Mouse (Mus musculus) CH12F3 (cell line): ENCODE measurements around the gene Fuca1.

Experiments used
- in situ Hi-C: fragments of 300-500 bp; cut with MboI; formaldehyde crosslinking; loops from 2 replicates; pipeline ENCODE4 v1.14.3; 2020; ENCODE audit warnings: low sequenced_read_pairs

Fuca1 gene

GRCm38 (mm10) chr4:135949475-135949874, 28.9 kb downstream of the Fuca1 start:
- in situ Hi-C loops, result no loop called here

DNA sequence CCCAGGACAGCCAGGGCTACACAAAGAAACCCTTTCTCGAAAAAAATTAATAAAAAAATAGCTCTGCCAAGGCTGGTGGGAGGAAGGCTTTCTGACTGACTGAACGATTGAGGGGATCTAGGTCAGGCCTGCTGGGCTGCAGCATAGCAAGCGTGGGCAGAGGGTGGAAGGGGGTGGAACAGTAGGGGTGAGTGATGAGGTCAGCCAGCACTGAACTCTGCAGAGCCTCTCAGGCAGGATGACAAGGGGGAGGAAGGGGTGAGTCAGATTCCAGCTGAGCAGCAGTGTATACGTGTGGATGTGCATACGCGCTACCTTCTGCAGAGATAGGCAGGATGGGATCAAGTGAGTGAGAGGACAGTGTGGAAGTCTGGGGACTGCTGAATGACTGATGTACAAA, 29.4 kb downstream of the Fuca1 start:
- in situ Hi-C loops, result no loop called here

DNA sequence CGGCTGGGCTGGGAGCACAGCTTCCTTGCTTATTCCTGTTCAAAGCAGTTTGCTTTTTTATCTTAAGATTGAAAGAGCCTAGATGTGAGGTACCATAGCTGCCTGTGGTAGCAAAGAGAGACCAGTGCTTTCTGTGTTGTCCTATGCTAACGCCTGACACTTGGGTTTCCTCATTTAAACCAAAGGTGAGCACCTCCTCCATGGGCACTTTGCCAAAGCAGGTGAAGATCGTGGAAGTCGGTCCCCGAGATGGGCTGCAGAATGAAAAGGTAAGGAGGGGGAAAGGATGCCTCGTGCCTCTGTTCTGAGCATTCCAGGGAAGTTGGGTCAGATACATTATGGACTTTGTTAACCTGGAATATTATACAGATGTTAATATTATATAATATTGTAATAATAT, 29.8 kb downstream of the Fuca1 start:
- in situ Hi-C loops, result no loop called here

GRCm38 (mm10) chr4:135951505-135951904, 31.0 kb downstream of the Fuca1 start:
- in situ Hi-C loops, result no loop called here

- in situ Hi-C loops, result no loop called here
Observed at GRCm38 (mm10) chr4:135953179-135953578, 32.6 kb downstream of the Fuca1 start.

DNA sequence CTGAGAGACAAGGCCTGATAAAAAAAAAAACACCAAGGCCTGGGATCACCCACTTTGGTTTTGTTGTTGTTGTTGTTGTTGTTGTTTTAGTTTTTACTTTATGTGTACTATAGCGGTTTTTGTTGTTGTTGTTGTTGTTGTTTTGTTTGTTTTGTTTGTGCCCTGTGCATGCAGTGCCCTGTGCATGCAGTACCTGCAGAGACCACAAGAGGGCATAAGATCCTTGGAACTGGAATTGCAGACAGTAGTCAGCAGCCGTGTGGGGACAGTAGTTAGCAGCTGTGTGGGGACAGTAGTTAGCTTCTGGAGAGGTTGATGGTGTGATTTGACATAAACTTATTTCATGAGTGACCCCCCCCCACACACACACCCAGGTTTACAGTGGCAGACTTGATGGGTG, 33.7 kb downstream of the Fuca1 start:
- in situ Hi-C loops, result no loop called here

- in situ Hi-C loops, result no loop called here
Observed at GRCm38 (mm10) chr4:135955886-135956285, 35.4 kb downstream of the Fuca1 start.

GRCm38 (mm10) chr4:135958354-135958753, 37.8 kb downstream of the Fuca1 start:
- in situ Hi-C loops, result no loop called here

- in situ Hi-C loops, result no loop called here
Observed at GRCm38 (mm10) chr4:135960717-135961116, 40.2 kb downstream of the Fuca1 start.

GRCm38 (mm10) chr4:135961709-135962108, 41.2 kb downstream of the Fuca1 start:
- in situ Hi-C loops, result no loop called here

- in situ Hi-C loops, result no loop called here
Observed at GRCm38 (mm10) chr4:135962198-135962597, 41.7 kb downstream of the Fuca1 start.

DNA sequence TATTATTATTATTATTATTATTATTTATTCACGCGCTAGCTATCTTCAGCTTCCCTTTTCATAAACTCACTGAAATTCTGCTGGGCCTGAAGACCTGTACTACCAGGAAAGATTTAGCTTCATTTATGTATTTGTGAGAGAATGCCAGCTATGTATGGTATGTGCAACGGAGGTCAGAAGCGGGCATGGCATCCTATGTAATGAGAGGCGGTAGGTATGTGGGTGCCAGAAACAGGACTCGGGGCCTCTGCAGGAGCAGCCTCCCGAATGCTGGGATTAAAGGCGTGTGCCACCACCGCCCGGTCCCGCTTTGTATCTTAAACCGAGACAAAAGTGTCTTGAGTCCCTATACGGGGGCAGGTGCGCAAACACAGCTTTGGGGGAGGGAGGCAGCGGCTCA, 42.4 kb downstream of the Fuca1 start:
- in situ Hi-C loops, result no loop called here

- in situ Hi-C loops, result no loop called here
Observed at GRCm38 (mm10) chr4:135963457-135964193, 43.1 kb downstream of the Fuca1 start, which contains the start of gene Gale. Gene Gale, plus strand, starts transcription at chr4:135963727.

- in situ Hi-C loops, result no loop called here
Observed at GRCm38 (mm10) chr4:135964426-135964825, 43.9 kb downstream of the Fuca1 start.

- in situ Hi-C loops, result no loop called here
Observed at GRCm38 (mm10) chr4:135965113-135965512, 44.6 kb downstream of the Fuca1 start.

DNA sequence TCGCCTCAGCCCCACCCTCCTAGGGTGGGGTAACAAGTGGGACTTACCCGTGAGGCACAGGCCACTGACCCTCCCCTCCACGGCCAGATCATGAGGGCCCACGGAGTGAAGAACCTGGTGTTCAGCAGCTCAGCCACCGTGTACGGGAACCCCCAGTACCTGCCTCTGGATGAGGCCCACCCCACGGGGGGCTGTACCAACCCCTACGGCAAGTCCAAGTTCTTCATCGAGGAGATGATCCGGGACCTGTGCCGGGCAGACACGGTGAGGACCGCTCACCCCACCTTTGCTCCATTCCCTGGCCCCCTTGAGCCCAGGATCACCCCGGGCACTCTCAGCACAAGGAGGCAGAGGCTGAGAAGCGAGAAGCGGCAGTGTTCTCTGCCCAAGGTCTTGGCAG, 45.7 kb downstream of the Fuca1 start:
- in situ Hi-C loops, result no loop called here

DNA sequence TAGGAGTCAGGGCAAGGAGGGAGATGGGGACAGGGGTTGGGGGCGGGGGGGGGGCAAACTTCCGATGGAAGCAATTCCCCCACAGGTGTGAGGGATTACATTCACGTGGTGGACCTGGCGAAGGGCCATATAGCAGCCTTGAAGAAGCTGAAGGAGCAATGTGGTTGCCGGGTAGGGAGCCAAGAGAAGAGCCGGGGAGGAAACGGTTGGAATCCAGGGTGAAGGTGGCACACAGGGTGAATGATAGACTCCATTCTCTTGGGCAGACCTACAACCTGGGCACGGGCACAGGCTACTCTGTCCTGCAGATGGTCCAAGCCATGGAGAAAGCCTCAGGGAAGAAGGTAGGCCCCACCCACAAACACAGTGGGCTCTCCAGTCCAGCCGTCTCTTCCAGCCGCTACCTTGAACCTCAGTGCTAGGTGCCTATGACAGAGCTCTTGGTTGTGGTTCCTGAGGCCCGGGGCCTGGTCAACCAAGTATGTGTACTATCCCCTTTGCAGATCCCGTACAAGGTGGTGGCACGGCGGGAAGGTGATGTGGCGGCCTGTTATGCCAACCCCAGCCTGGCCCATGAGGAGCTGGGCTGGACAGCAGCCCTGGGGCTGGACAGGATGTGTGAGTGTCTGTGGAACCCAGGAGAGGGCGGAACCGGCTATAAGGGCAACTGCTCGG, 46.7 kb downstream of the Fuca1 start:
- in situ Hi-C loops, result no loop called here

DNA sequence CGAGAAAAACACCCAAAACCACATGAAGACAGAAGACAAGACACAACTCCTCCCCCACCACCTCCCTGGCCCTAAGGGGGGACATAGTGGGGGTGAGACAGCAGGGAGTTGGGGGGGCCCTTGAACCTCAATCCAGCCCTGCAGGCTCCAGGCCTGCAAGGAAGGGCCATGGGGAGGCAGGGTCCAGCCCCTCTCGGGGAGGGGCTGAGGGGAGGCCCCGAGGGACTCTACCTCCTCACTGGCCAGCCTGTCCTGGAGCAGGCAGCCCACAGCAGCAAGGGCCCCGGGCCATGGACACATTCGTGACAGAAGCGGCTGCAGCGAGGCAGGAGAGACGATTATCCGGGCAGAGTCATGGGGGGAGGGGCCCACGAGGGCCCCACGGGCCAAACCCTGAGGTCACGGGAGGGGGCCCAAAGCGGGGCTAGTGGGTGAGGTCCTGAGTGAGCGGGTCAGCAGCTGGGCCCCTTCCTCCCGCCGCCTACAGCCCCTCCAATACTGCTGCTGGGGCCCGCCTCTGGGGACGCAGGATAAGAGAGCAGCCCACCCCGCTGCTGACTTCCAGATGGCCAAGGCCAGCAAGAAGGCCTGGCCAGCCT, 47.8 kb downstream of the Fuca1 start:
- in situ Hi-C loops, result no loop called here

GRCm38 (mm10) chr4:135969070-135969750, 48.7 kb downstream of the Fuca1 start:
- in situ Hi-C loops, result no loop called here

GRCm38 (mm10) chr4:135970585-135970984, 50.0 kb downstream of the Fuca1 start:
- in situ Hi-C loops, result no loop called here

GRCm38 (mm10) chr4:135971805-135972555, 51.4 kb downstream of the Fuca1 start:
- in situ Hi-C loops, result no loop called here
